Mouse (Mus musculus) midbrain, postnatal 0 days (tissue): ENCODE measurements at regions not wholly inside any gene's neighbourhood (a gene's known extent, or its start where the extent isn't known, plus 50 kb on each side); places are given as distances from the start of the nearest gene placed in this dataset.

ENCODE experiments used
- ATAC-seq: fragments of 200-750 bp; cut with Nextera tagmentation; 2 replicates; pipeline ENCODE4 v1.8.0; 2017; ENCODE audit warnings: moderate number of reproducible peaks, mild to moderate bottlenecking, moderate TSS enrichment, moderate library complexity; ENCODE audit not compliant: low FRiP score
- DNase-seq: peaks from one replicate; pipeline ENCODE4 v3.0.0-alpha.2; 2015; ENCODE audit warnings: low spot score
- H3K27ac ChIP-seq: fragments of 300-500 bp; sonication (generic); 2 replicates; pipeline ENCODE4 v1.5.1; 2014; ENCODE audit warnings: low read depth, mild to moderate bottlenecking, low read length, mixed read lengths
- H3K27me3 ChIP-seq: fragments of 300-500 bp; sonication (generic); 2 replicates; pipeline ENCODE4 v1.6.1; 2014; ENCODE audit warnings: low read length, control low read depth, mixed read lengths; ENCODE audit not compliant: insufficient read depth
- H3K36me3 ChIP-seq: fragments of 300-500 bp; sonication (generic); 2 replicates; pipeline ENCODE4 v1.6.1; 2014; ENCODE audit warnings: low read length, control low read depth, mixed read lengths; ENCODE audit not compliant: insufficient read depth
- H3K4me1 ChIP-seq: fragments of 300-500 bp; sonication (generic); 2 replicates; pipeline ENCODE4 v1.6.1; 2014; ENCODE audit warnings: mild to moderate bottlenecking, control low read depth, antibody characterized with exemption, low read length, mixed read lengths; ENCODE audit not compliant: insufficient read depth
- H3K4me2 ChIP-seq: fragments of 300-500 bp; sonication (generic); 2 replicates; pipeline ENCODE4 v1.6.1; 2014; ENCODE audit warnings: low read depth, mild to moderate bottlenecking, low read length, mixed read lengths; ENCODE audit not compliant: poor library complexity, severe bottlenecking
- H3K4me3 ChIP-seq: fragments of 300-500 bp; sonication (generic); 2 replicates; pipeline ENCODE4 v1.5.1; 2014; ENCODE audit warnings: low read depth, mild to moderate bottlenecking, low read length, moderate library complexity
- H3K9ac ChIP-seq: fragments of 300-500 bp; sonication (generic); replicated peaks from 2 replicates; pipeline ENCODE4 v1.6.1; 2014; ENCODE audit warnings: mild to moderate bottlenecking, low read length, moderate library complexity, mixed read lengths; ENCODE audit not compliant: poor library complexity, severe bottlenecking
- H3K9me3 ChIP-seq: fragments of 300-500 bp; sonication (generic); 2 replicates; pipeline ENCODE4 v1.6.1; 2016; ENCODE audit warnings: low read length, control low read depth
- CTCF ChIP-seq: IDR thresholded peaks from 2 replicates; pipeline ENCODE4 v1.5.1; 2016; ENCODE audit warnings: antibody characterized with exemption, mild to moderate bottlenecking
- WGBS: fragments of 180-500 bp; shearing (Covaris S2); extraction: QIAGEN DNeasy Blood & Tissue Kit; methylation state at CpG from one replicate; pipeline ENCODE4 v1.1.7; 2014; 5-methylcytosine and 5-hydroxymethylcytosine counted together

GRCm38 (mm10) chr13:73160289-73160688 lies 100.0 kb upstream of the Irx4 start:
- H3K4me2 ChIP-seq = peak overlapping the region; percentile 55
- no peaks in the 10 kb centered on the region for H3K9me3 ChIP-seq
- peak; percentile 94 for TF ChIP-seq CTCF
- H3K36me3 ChIP-seq = no peaks in the 10 kb centered on the region
- WGBS = 2% methylated on average over 22 of the region's 22 CpGs
- H3K27me3 ChIP-seq = no peaks in the 10 kb centered on the region
- DNase-seq = peak; percentile 94
- peak; percentile 98 for ATAC-seq
- H3K27ac ChIP-seq = no peak overlapping the region
- H3K4me1 ChIP-seq = peaks cover 6% of the 10 kb centered on the region; the same call in 1 of the 2 replicates
- H3K4me3 ChIP-seq = peak overlapping the region; percentile 30
- H3K9ac ChIP-seq = peak overlapping the region; percentile 60

GRCm38 (mm10) chr13:73170301-73170700 lies 90.0 kb upstream of the Irx4 start:
- H3K4me2 ChIP-seq = no peak overlapping the region
- 73% methylated on average over 3 of the region's 3 CpGs for WGBS
- no peaks in the 10 kb centered on the region for H3K9me3 ChIP-seq
- H3K36me3 ChIP-seq = no peaks in the 10 kb centered on the region
- H3K4me1 ChIP-seq = no peaks in the 10 kb centered on the region
- DNase-seq (no peak), ATAC-seq (no peak)
- no peak overlapping the region for H3K9ac ChIP-seq
- no peak overlapping the region for H3K4me3 ChIP-seq
- no peak overlapping the region for H3K27ac ChIP-seq
- TF ChIP-seq CTCF = no peak
- H3K27me3 ChIP-seq = no peaks in the 10 kb centered on the region

GRCm38 (mm10) chr13:73207931-73208448 lies 52.3 kb upstream of the Irx4 start:
- WGBS = 86% methylated on average over 3 of the region's 3 CpGs
- no peak for TF ChIP-seq CTCF

More at GRCm38 (mm10) chr13:73207931-73208448, 52.3 kb upstream of the Irx4 start:
- no peak overlapping the region for H3K9ac ChIP-seq
- H3K27me3 ChIP-seq = no peaks in the 10 kb centered on the region
- H3K4me2 ChIP-seq = no peak overlapping the region
- ATAC-seq = no peak
- H3K36me3 ChIP-seq = no peaks in the 10 kb centered on the region
- no peak for DNase-seq
- H3K9me3 ChIP-seq = peaks cover 4% of the 10 kb centered on the region; the same call in 1 of the 2 replicates
- no peak overlapping the region for H3K4me3 ChIP-seq
- H3K4me1 ChIP-seq = no peaks in the 10 kb centered on the region
- no peak overlapping the region for H3K27ac ChIP-seq
